Mouse (Mus musculus): Measurements from ENCODE around the gene Slc5a11.

GRCm38 (mm10) chr7:123207561-123207960 is 7.0 kb upstream of the Slc5a11 start:
- TF ChIP-seq CTCF (IDR thresholded peaks at IDR 0.05; ENCODE audit: low read depth) (no peak), EP300 (IDR thresholded peaks at IDR 0.05; ENCODE audit: low read depth) (no peak)

Measured in heart, postnatal 0 days (tissue).